Mouse (Mus musculus): Measurements from ENCODE around the gene C1qtnf1. TPM values are rescaled to one million over a fixed set of nuclear protein-coding genes. Genes with fewer than 3 reads are reported as not detected.
"Not testable (repeated sequence)": the region's sequence is repeated elsewhere in the genome, so short reads cannot be mapped to it uniquely, and the experiment has no call there.

Gene C1qtnf1
- 14.7 and 16.5 TPM in 2 replicates for polyA plus RNA-seq (2015; fragmentation: Nextera tagmentation; extraction: Ambion mirVana)

DNA sequence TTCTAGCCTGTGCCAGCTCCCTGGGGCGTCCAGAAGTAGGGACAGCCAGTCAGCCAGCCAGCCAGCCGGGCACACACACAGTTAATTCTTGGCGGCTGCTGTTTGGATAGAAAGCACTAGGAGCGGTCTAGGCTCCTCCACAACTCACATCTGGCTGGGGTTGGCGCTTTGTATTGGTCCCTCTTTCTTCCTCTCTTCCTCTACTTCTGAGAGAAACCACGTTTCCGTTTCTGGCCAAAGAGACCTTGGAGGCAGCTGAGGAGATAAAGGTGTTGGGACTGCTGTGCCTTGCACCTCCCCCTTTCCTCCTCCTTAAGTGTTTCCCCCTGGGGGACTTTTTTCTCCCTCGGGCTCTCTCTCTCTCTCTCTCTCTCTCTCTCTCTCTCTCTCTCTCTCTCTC, at the start of gene C1qtnf1:
Gene C1qtnf1, plus strand, starts transcription at position 218 of the 400 bp plus-strand sequence.
- Histone ChIP-seq H3K4me2 (peak within 1 kb of the TSS; percentile 75), H3K27me3 (no peaks in the 10 kb centered on the region), H3K36me3 (no peaks in the 10 kb centered on the region), H3K9ac (peak within 1 kb of the TSS; percentile 74), H3K4me3 (peak within 1 kb of the TSS; percentile 49), H3K27ac (peak within 1 kb of the TSS; percentile 89), H3K4me1 (peaks cover 85% of the 10 kb centered on the region), H3K9me3 (no peaks in the 10 kb centered on the region)
- 1% methylated on average over 8 of the region's 8 CpGs for WGBS
- ATAC-seq (ENCODE audit: insufficient number of reproducible peaks, insufficient read depth, low FRiP score, low TSS enrichment, low read depth): no peak

DNA sequence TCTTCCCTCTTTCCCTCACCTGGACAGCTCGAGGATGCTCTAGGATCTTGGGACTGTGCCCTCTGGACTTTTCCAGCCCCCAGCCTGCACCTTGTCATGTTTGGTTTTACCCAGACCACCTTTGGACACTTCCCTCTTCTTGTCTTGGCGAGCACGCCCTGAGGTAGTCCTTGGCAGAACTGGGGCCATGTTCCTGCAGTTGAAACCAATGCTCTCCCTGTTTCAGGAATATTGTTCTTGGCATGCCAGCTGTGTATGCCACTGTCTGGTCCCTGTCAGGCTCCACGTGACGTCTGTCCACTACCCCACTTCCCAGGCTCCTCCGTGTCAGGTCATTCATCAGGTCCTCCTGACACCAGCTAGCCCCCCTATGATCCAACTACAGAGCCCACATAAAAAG, 49.3 kb upstream of the C1qtnf1 start:
- H3K9ac ChIP-seq: no peak overlapping the region
- H3K9me3 ChIP-seq: no peaks in the 10 kb centered on the region
- H3K4me3 ChIP-seq: no peak overlapping the region
- no peaks in the 10 kb centered on the region for H3K27me3 ChIP-seq
- 88% methylated on average over 6 of the region's 6 CpGs for WGBS
- no peaks in the 10 kb centered on the region for H3K36me3 ChIP-seq
- H3K4me1 ChIP-seq: peaks cover 34% of the 10 kb centered on the region
- no peak overlapping the region for H3K27ac ChIP-seq
- no peak overlapping the region for H3K4me2 ChIP-seq
- no peak for ATAC-seq (ENCODE audit: insufficient number of reproducible peaks, insufficient read depth, low FRiP score, low TSS enrichment, low read depth)

DNA sequence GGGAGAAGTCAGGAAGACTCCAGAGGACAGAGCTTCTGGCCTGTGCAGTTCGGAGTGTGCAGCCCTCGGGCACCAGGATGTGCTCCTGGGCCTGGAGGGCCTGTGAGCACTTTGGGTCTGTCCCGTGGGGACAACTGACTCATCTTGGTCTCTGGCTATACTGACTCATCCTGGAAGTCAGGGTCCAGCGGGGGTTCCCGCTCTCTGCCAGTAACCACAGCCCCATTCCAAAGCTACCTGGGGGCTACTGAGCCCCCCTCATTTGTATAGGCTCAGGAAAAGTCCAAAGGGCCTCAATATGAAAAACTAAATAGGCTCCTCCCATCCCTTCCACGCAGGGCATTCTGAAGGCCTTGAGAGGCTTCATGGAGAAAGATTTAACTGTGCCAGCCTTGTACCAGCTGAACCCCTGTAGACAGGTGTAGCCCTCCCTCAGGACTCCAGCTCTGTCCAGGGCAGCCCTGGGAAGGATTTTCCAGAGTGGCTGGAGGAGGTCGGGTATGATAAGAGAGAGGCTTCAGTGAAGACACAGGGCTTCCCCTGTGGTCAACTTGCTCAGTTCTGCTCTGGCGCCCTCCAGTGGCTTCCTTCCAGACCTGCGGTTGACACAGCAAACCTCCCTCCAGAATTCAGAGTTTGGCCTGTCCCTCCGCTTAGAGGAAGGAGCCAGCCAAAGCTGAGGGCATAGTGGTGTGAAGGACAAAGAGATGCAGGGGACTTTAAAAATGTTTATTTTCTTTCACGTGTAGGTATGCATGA, 48.6 kb upstream of the C1qtnf1 start:
- Histone ChIP-seq H3K4me1 (peaks cover 30% of the 10 kb centered on the region), H3K27me3 (no peaks in the 10 kb centered on the region), H3K36me3 (no peaks in the 10 kb centered on the region), H3K4me2 (no peak overlapping the region), H3K9me3 (no peaks in the 10 kb centered on the region), H3K9ac (peak overlapping the region; percentile 21; the same call in 1 of the 2 replicates), H3K27ac (peak overlapping the region; percentile 64), H3K4me3 (no peak overlapping the region)
- 37% methylated on average over 11 of the region's 11 CpGs for WGBS
- ATAC-seq (ENCODE audit: insufficient number of reproducible peaks, insufficient read depth, low FRiP score, low TSS enrichment, low read depth): peak; percentile 72; the same call in 1 of the 2 replicates

DNA sequence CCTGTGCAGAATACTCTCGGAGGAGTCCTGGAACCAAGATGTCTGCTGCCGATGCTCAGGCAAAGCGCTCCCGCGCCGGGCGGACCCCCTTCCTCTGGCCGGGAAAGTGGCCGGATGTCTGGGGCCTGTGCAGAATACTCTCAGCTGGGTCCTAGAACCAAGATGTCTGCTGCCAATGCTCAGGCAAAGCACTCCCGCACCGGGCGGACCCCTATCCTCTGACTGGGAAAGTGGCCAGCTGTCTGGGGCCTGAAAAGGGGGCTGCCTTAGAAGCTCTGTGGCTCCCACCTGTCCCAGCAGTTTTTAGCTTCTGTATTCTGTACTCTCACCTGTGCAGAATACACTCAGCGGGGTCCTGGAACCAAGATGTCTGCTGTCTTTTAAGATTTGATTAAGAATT, 40.2 kb upstream of the C1qtnf1 start:
- H3K9me3 ChIP-seq; H3K27me3 ChIP-seq; H3K9ac ChIP-seq; ATAC-seq (ENCODE audit: insufficient number of reproducible peaks, insufficient read depth, low FRiP score, low TSS enrichment, low read depth); H3K27ac ChIP-seq; H3K36me3 ChIP-seq; H3K4me3 ChIP-seq; H3K4me2 ChIP-seq; H3K4me1 ChIP-seq: not testable (repeated sequence)
- 92% methylated on average over 13 of the region's 13 CpGs for WGBS

DNA sequence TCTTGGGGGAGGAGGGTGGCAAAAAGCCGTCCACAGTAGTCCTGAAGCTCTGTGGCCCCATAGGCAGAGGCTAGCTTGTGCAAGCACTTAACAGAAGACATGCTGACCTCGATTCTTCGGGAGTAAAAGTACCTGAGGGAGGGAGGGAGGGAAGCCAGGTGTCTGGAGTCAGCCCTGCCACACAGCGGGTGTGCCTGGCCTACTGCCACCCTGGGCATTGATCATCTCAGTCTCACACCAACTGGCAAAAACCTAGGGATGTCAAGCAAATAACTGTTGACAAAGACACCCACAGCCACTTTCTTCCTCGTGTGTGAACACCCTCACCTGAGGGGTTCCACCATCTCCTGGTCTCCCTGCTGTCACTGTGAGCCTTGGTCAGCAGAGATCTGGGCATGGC, 34.0 kb upstream of the C1qtnf1 start:
- 76% methylated on average over 5 of the region's 5 CpGs for WGBS
- no peak overlapping the region for H3K9ac ChIP-seq
- no peak for ATAC-seq (ENCODE audit: insufficient number of reproducible peaks, insufficient read depth, low FRiP score, low TSS enrichment, low read depth)
- H3K9me3 ChIP-seq: no peaks in the 10 kb centered on the region
- no peaks in the 10 kb centered on the region for H3K27me3 ChIP-seq
- no peak overlapping the region for H3K4me2 ChIP-seq
- H3K27ac ChIP-seq: no peak overlapping the region
- H3K4me1 ChIP-seq: peaks cover 11% of the 10 kb centered on the region; the same call in 1 of the 2 replicates
- H3K36me3 ChIP-seq: 0 out of 2 replicates have a peak, but pooled peaks cover 6% of the 10 kb centered on the region
- no peak overlapping the region for H3K4me3 ChIP-seq

DNA sequence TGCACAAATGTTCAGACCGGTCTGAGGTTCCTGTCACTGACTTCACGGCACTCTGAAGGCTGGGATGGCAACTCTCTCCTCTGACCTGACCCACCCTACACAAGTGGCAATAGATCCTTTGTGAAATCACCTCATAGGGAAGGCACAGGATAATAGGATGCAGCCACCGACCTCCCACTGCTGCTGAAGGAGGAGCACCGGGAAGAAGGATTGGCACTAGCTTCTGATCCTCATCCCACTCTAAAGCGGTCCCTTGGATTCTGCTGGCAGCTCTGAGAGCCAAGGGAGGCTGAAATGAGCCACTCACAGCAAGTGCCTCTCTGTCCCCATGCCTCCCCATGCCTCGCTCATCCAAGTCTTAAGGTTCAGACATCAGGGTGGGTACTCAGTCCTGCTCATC, 33.5 kb upstream of the C1qtnf1 start:
- ATAC-seq (ENCODE audit: insufficient number of reproducible peaks, insufficient read depth, low FRiP score, low TSS enrichment, low read depth): no peak
- Histone ChIP-seq H3K4me2 (no peak overlapping the region), H3K36me3 (0 out of 2 replicates have a peak, but pooled peaks cover 6% of the 10 kb centered on the region), H3K27me3 (no peaks in the 10 kb centered on the region), H3K4me3 (no peak overlapping the region), H3K9ac (no peak overlapping the region), H3K27ac (peak overlapping the region; percentile 65; the same call in 1 of the 2 replicates), H3K4me1 (peaks cover 11% of the 10 kb centered on the region; the same call in 1 of the 2 replicates), H3K9me3 (no peaks in the 10 kb centered on the region)
- 56% methylated on average over 6 of the region's 6 CpGs for WGBS

DNA sequence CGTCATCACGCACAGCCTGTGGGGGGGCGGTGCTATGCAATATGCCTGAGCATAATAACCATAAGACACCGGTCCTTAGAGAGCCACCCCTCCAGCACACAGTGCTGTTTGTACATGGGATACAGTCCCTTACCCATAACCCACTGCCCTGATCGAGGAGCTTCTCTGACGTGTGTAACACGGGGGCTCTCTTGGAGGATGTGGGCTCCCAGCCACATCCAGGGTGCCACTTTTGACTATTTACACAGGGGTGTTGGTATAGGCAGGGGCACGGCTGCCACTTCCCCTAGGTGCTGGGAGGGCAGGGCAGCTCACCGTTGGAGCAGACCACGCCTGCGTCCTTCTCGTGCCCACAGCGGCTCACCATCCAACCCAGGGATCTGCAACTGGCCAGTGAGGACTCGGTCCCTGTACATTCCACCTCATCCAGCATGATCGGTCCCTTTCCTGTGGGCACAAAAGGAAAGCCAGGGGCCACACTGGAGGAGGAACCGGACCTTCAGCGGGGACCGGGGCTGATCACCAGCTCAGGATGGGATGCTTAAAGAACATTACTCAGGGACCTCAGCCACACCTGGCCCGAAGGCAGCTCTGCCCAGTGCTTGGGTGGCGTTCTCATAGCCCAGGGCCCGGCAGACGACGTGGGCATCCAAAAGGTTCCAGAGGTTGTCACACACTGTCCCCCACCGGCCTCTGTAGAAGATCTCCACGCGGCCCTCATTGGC, 30.0 kb upstream of the C1qtnf1 start:
- H3K9me3 ChIP-seq: no peaks in the 10 kb centered on the region
- H3K36me3 ChIP-seq: 0 out of 2 replicates have a peak, but pooled peaks cover 6% of the 10 kb centered on the region
- H3K27me3 ChIP-seq: no peaks in the 10 kb centered on the region
- H3K27ac ChIP-seq: no peak overlapping the region
- peaks cover 34% of the 10 kb centered on the region for H3K4me1 ChIP-seq
- no peak for ATAC-seq (ENCODE audit: insufficient number of reproducible peaks, insufficient read depth, low FRiP score, low TSS enrichment, low read depth)
- H3K4me3 ChIP-seq: no peak overlapping the region
- WGBS: 92% methylated on average over 26 of the region's 26 CpGs
- H3K4me2 ChIP-seq: no peak overlapping the region
- no peak overlapping the region for H3K9ac ChIP-seq

DNA sequence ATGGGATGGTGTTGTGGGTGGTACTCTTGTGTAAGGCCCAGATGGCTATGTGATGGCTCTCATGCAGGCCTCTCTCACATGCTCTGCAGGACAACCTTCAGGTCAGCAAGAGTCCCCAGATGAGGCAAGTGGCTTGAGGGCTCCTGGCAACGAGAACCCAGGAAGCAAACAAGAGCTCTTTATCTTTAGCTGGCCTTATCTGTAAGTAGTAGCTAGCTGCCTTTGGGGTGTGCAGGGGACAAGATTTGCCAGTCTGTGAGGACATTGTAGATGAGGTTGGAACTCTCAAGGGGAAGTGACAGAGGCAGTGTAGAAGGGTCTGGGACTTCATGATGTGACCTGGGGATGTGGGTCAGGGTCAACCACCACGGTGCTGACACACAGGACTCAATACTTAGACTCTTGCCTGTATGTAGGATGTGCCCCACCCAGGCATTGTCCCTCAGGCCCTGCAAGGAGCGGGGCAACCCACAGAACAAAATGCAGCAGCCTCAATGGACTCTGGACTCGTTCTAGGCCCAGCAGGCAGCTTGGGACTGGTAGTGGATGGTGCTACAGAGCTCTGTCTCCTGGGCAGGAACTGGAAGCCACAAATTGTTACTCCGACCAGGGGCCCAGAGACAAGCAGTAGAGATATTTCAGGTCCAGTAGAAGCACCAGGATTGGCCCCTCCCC, 28.0 kb upstream of the C1qtnf1 start:
- H3K4me3 ChIP-seq: no peak overlapping the region
- H3K4me2 ChIP-seq: peak overlapping the region; percentile 24
- 0 out of 2 replicates have a peak, but pooled peaks cover 9% of the 10 kb centered on the region for H3K36me3 ChIP-seq
- peak overlapping the region; percentile 77; the same call in 1 of the 2 replicates for H3K27ac ChIP-seq
- peaks cover 29% of the 10 kb centered on the region for H3K4me1 ChIP-seq
- no peak for ATAC-seq (ENCODE audit: insufficient number of reproducible peaks, insufficient read depth, low FRiP score, low TSS enrichment, low read depth)
- H3K9ac ChIP-seq: 0 out of 2 replicates have a peak overlapping the region, but pooled peaks have one; percentile 6
- 66% methylated on average over 5 of the region's 5 CpGs for WGBS
- H3K9me3 ChIP-seq: no peaks in the 10 kb centered on the region
- H3K27me3 ChIP-seq: no peaks in the 10 kb centered on the region

DNA sequence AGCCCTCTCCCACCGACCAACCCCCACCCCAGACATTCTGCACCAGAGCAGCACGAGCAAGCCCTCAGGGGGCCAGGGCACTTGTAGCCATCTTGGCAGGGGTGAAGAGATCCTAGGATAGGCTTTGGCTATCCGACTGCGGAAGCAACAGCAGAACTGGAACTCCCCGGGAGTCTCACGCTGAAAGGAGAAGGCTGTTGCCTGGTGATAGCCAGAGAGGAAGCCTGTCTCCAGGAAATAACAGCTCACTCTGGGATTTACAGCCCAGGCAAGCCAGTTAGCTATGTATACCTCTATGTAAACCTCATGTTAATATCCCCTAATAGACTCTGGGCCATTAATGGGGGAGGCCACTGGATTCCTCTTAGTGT, 27.5 kb upstream of the C1qtnf1 start:
- Histone ChIP-seq H3K9ac (0 out of 2 replicates have a peak overlapping the region, but pooled peaks have one; percentile 6), H3K4me3 (no peak overlapping the region), H3K4me2 (peak overlapping the region; percentile 24), H3K27me3 (no peaks in the 10 kb centered on the region), H3K4me1 (peaks cover 26% of the 10 kb centered on the region), H3K36me3 (peaks cover 15% of the 10 kb centered on the region), H3K9me3 (no peaks in the 10 kb centered on the region), H3K27ac (peak overlapping the region; percentile 77)
- ATAC-seq (ENCODE audit: insufficient number of reproducible peaks, insufficient read depth, low FRiP score, low TSS enrichment, low read depth): no peak
- 40% methylated on average over 6 of the region's 6 CpGs for WGBS

DNA sequence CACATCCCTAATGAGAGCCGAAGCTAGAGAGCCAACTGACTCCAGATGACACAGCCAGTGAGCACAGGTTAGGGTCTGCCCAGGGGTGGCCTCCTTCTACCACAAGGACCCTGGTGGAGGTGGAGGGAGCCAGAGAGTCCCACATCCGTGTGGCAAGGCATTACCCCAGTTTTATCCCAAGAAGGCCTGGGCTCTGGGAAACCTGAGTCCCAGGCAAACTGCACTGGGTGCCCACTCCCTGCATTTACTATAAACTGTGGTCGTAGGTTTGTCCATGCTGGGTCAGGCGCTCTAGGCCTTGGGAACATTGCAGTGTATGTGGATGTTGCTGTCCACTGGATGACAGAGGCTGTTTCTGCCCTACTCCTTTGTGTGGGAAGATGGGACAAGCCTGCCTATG, 26.8 kb upstream of the C1qtnf1 start:
- Histone ChIP-seq H3K4me2 (peak overlapping the region; percentile 20; the same call in 1 of the 2 replicates), H3K4me3 (no peak overlapping the region; the same call in 1 of the 2 replicates), H3K27me3 (no peaks in the 10 kb centered on the region), H3K9ac (0 out of 2 replicates have a peak overlapping the region, but pooled peaks have one; percentile 6), H3K4me1 (peaks cover 26% of the 10 kb centered on the region), H3K36me3 (peaks cover 18% of the 10 kb centered on the region), H3K9me3 (no peaks in the 10 kb centered on the region), H3K27ac (peak overlapping the region; percentile 77)
- WGBS: 75% methylated on average over 4 of the region's 4 CpGs
- no peak for ATAC-seq (ENCODE audit: insufficient number of reproducible peaks, insufficient read depth, low FRiP score, low TSS enrichment, low read depth)

DNA sequence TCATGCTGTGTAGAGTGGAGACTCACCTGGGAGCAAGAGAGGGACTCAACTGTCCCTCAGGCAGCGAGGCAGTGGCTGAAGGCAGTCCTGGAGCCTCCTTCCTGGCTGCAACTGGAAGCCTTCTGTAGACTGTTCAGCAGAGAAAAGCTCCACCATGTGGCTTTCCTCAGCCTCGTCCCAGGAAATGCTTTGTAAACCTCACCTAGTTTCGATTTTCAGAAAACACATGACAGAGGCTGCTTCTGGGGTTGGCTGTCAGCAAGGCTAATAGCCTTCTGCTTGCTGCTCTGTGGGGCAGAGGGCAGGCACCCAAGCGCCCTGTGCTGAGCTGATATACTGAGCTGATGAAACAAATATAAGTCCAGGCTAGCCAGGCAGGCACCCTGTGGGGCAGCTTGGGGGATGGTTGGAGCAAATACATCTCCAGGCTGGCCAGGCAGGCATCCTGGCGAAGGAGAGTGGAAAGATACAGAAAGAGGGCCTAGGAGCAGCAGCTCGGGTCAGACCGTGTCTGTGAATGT, 26.2 kb upstream of the C1qtnf1 start, which contains the start of gene Lgals3bp:
Gene Lgals3bp, minus strand, starts transcription at position 333 of the 521 bp plus-strand sequence.
- Histone ChIP-seq H3K27ac (peak within 1 kb of the TSS; percentile 77), H3K4me3 (no peak within 1 kb of the TSS; the same call in 1 of the 2 replicates), H3K4me2 (peak within 1 kb of the TSS; percentile 20; the same call in 1 of the 2 replicates), H3K4me1 (peaks cover 26% of the 10 kb centered on the region), H3K36me3 (peaks cover 22% of the 10 kb centered on the region), H3K9me3 (no peaks in the 10 kb centered on the region), H3K27me3 (no peaks in the 10 kb centered on the region), H3K9ac (peak within 1 kb of the TSS; percentile 51)
- WGBS: 38% methylated on average over 7 of the region's 7 CpGs
- ATAC-seq (ENCODE audit: insufficient number of reproducible peaks, insufficient read depth, low FRiP score, low TSS enrichment, low read depth): no peak

All from embryonic facial prominence, embryonic 13.5 days (tissue).